Mouse (Mus musculus): ENCODE measurements around the gene Ppfia3.
A peak's percentile ranks its signal among the peaks of the same experiment; 100 is the strongest.
"Not testable (repeated sequence)": the region's sequence is repeated elsewhere in the genome, so short reads cannot be mapped to it uniquely, and the experiment has no call there.

Ppfia3 gene

GRCm38 (mm10) chr7:45386077-45386476 lies 19.3 kb upstream of the Ppfia3 start:
- no peak for DNase-seq (ENCODE audit: low read depth)

GRCm38 (mm10) chr7:45376057-45376456 lies 9.2 kb upstream of the Ppfia3 start:
- DNase-seq (ENCODE audit: low read depth) = no peak

- no peak for DNase-seq (ENCODE audit: low read depth)
Observed at GRCm38 (mm10) chr7:45374620-45375019, 7.8 kb upstream of the Ppfia3 start.

- no peak for DNase-seq (ENCODE audit: low read depth)
Observed at GRCm38 (mm10) chr7:45372371-45372770, 5.6 kb upstream of the Ppfia3 start.

- peak; percentile 42 for DNase-seq (ENCODE audit: low read depth)
Observed at GRCm38 (mm10) chr7:45370475-45371311, 3.9 kb upstream of the Ppfia3 start, which contains the start of gene Lin7b. Gene Lin7b, minus strand, starts transcription at chr7:45370583.

GRCm38 (mm10) chr7:45369836-45370474 lies 3.1 kb upstream of the Ppfia3 start:
- DNase-seq (ENCODE audit: low read depth) = no peak

- no peak for DNase-seq (ENCODE audit: low read depth)
Observed at GRCm38 (mm10) chr7:45369022-45369745, 2.4 kb upstream of the Ppfia3 start.

- no peak for DNase-seq (ENCODE audit: low read depth)
Observed at GRCm38 (mm10) chr7:45368178-45368577, 1.4 kb upstream of the Ppfia3 start.

GRCm38 (mm10) chr7:45367020-45367880 lies 431 bp upstream of the Ppfia3 start:
- peak; percentile 87 for DNase-seq (ENCODE audit: low read depth)

- no peak for DNase-seq (ENCODE audit: low read depth)
Observed at GRCm38 (mm10) chr7:45365742-45366651, 822 bp downstream of the Ppfia3 start.

- no peak for DNase-seq (ENCODE audit: low read depth)
Observed at GRCm38 (mm10) chr7:45363983-45364382, 2.8 kb downstream of the Ppfia3 start.

- no peak for DNase-seq (ENCODE audit: low read depth)
Observed at GRCm38 (mm10) chr7:45362801-45363200, 4.0 kb downstream of the Ppfia3 start.

- DNase-seq (ENCODE audit: low read depth) = no peak
Observed at GRCm38 (mm10) chr7:45361243-45361804, 5.5 kb downstream of the Ppfia3 start.

- no peak for DNase-seq (ENCODE audit: low read depth)
Observed at GRCm38 (mm10) chr7:45360404-45361125, 6.3 kb downstream of the Ppfia3 start.

- not testable (repeated sequence) for DNase-seq (ENCODE audit: low read depth)
Observed at GRCm38 (mm10) chr7:45359081-45359480, 7.7 kb downstream of the Ppfia3 start.

- DNase-seq (ENCODE audit: low read depth) = no peak
Observed at GRCm38 (mm10) chr7:45356087-45356486, 10.7 kb downstream of the Ppfia3 start.

- DNase-seq (ENCODE audit: low read depth) = no peak
Observed at GRCm38 (mm10) chr7:45355318-45356020, 11.3 kb downstream of the Ppfia3 start.

GRCm38 (mm10) chr7:45353041-45353440 lies 13.8 kb downstream of the Ppfia3 start:
- DNase-seq (ENCODE audit: low read depth) = no peak

- no peak for DNase-seq (ENCODE audit: low read depth)
Observed at GRCm38 (mm10) chr7:45346905-45347304, 19.9 kb downstream of the Ppfia3 start.
